Mouse (Mus musculus) embryo, embryonic 10.5 days (tissue): ENCODE measurements around the gene Rps2.

ENCODE experiments used
- DNase-seq: peaks from one replicate; pipeline ENCODE4 v3.0.0-alpha.2; 2015; ENCODE audit warnings: low spot score

Rps2 gene

DNA sequence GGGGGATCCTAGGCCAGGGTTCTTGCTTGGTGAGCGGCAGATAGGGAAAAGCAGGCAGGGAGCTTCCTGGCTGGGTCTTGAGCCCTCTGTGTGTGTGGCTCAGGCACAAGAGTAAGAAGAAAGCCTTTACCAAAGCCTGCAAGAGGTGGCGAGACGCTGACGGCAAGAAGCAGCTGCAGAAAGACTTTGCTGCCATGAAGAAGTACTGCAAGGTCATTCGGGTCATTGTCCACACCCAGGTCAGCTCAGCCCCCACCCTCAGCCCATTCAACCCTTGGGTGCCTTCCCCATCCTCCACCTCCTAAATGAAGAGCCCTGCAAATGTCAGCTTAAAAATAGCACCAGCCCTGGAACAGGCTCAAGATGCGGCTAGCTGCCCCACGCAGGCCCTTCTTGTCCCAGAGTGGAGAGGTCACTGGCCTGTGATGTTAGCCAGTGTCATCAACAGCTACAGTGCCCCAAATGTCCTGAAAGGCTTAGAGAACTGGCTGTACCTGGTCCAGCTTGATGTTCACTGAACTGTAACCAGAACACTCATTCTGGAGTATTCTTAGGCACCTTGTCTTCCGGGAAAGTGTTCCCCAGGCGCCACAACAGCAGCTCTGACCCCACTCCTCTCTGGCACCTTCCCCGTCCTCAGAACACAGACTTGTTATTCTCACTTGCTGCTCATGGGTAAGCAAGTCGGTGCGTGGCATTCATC lies 14.5 kb downstream of the Rps2 start:
- DNase-seq, result no peak

- DNase-seq, result no peak
These were observed 15.6 kb downstream of the Rps2 start for GRCm38 (mm10) chr17:24733434-24734050.

- no peak for DNase-seq
These were observed 16.6 kb downstream of the Rps2 start for GRCm38 (mm10) chr17:24734513-24734912.

- DNase-seq, result no peak
These were observed 17.5 kb downstream of the Rps2 start for GRCm38 (mm10) chr17:24735446-24735845.

GRCm38 (mm10) chr17:24736330-24737051 lies 18.6 kb downstream of the Rps2 start, which contains the start of gene Msrb1:
Gene Msrb1 (plus strand): TSS chr17:24736642.
- peak; percentile 100 for DNase-seq

GRCm38 (mm10) chr17:24737135-24737810 lies 19.4 kb downstream of the Rps2 start:
- no peak for DNase-seq

DNA sequence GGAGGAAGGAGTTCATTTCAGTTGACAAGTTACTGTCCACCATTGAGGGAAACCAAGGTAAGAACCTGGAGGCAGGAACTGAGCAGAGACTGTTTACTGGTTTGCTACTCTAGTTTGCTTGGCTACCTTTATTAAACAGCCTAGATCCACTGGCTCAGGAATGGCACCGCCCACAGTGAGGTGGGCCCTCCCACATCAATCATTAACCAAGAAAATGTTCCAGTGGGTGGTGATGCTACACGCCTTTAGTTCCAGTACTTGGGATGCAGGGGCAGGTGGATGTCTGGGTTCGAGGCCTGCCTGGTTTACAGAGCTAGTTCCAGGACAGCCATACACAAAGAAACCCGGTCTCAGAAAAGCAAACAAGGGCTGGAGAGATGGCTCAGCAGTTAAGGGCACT lies 20.3 kb downstream of the Rps2 start:
- no peak for DNase-seq

GRCm38 (mm10) chr17:24739926-24740325 lies 22.0 kb downstream of the Rps2 start:
- DNase-seq, result no peak

GRCm38 (mm10) chr17:24742307-24742706 lies 24.4 kb downstream of the Rps2 start:
- no peak for DNase-seq

GRCm38 (mm10) chr17:24743896-24744295 lies 26.0 kb downstream of the Rps2 start:
- no peak for DNase-seq

GRCm38 (mm10) chr17:24744381-24744780 lies 26.5 kb downstream of the Rps2 start:
- no peak for DNase-seq

DNA sequence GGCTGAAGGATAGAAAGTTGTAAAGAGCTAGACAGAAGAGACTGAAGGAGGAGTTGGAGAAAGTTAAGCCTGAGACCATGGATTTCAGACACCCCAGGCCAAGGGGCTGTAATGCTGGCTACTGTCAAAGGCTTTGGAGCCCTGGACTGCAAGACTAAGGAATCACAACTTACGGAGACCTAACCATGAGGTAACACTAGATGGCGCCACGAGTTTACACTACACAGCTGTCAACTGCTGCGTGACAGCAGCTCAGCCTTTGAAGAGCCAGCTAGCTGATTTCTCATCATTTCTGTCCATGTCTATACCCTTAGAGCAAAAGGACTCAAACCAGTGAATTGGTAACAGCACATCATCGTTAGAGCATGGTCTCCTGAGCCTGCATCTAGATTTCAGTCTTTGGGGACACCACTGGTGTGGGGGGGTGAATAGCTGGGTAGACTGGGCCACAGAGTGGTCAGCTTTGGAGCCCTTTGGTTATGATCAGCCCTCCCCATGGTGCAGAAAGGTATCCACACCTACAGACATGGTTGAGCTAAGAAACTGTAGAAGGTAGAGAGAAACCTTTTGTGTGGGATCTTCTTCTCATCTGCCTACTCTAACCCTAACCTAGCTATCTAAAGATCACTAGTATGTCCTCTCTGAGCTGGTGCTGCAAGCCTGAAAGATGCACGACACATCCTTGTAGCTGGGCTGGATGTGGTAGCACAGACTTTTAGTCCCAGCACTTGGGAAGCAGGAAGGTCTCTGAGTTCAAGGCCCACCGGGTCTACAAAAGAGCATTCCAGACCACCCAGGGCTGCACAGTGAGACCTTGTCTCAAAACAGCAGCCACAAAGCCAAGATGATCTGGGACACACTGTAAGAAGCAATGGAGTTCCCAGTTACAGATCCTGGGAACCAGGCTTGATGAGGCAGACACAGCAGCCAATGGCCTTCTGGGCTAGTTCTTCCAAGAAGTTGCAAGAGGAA lies 27.9 kb downstream of the Rps2 start:
- DNase-seq, result peak; percentile 95

- DNase-seq, result no peak
These were observed 29.1 kb downstream of the Rps2 start for GRCm38 (mm10) chr17:24746986-24747385.

GRCm38 (mm10) chr17:24751528-24751927 lies 33.6 kb downstream of the Rps2 start:
- DNase-seq, result no peak

GRCm38 (mm10) chr17:24752415-24753394 lies 34.8 kb downstream of the Rps2 start, which contains the start of gene Hs3st6:
Gene Hs3st6 (plus strand): TSS chr17:24752988.
- DNase-seq, result peak; percentile 60

GRCm38 (mm10) chr17:24757394-24757793 lies 39.5 kb downstream of the Rps2 start:
- DNase-seq, result no peak

- peak; percentile 40 for DNase-seq
These were observed 43.2 kb downstream of the Rps2 start for GRCm38 (mm10) chr17:24761121-24761520.

DNA sequence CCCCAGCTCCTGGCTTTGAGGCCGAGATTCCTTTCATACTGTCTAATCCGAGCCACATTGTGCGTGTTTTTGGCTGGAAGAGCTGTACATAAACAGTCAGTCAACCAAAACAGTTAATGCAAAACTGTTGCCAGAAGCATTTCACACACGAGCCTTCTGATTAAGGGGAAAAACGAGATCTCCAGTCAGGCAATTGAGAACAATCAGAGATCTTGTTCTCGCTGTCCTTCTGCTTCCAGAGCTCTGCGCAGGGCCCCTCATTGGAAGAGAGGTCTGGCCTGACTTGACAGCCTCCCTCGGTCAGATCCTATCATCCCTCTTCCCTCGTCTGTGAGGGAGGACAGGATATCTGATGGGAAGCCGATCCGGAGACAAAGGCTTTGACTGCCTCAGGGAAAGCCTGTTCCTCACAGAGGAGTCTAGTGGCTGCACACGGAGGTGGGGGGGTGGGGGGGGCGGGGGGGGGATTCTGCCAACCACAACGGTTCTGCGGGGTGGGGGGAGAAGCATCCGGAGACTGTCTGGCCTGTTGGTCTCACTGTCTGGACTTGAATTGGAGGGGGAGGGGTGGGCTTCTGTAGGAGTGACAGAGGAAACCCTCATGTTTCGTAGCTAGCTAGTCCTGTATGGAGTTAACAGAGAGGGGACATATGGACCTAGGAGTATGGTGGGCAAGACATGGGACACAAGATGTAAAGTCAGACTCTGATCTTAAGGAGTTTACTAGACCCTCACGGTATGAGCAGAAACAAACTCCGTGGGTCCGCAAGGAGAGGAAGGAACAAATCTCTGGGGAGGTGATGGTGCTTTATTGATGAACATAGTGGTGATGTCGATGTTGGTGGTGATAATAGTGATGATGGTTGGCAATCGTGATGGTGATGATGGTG lies 47.3 kb downstream of the Rps2 start:
- peak; percentile 32 for DNase-seq
